Mouse (Mus musculus): ENCODE measurements around the gene Olfr105-ps. TPM values are rescaled to one million over a fixed set of nuclear protein-coding genes. Genes with fewer than 3 reads are reported as not detected.

Gene Olfr105-ps
- polyA plus RNA-seq (2015; fragmentation: Nextera tagmentation; extraction: Ambion mirVana): not detected in 2 replicates

GRCm38 (mm10) chr17:37378733-37379132, at the start of gene Olfr105-ps:
Olfr105-ps (plus strand) TSS chr17:37379033.
- H3K4me1 ChIP-seq (ENCODE audit: control insufficient read depth, insufficient read depth, low read depth, low read length): no peaks in the 10 kb centered on the region
- no peaks in the 10 kb centered on the region for H3K36me3 ChIP-seq (ENCODE audit: control insufficient read depth, insufficient read depth, low read length)
- no peak within 1 kb of the TSS for H3K4me2 ChIP-seq (ENCODE audit: low read length)
- H3K27ac ChIP-seq (ENCODE audit: low read depth, low read length): no peak within 1 kb of the TSS
- ATAC-seq: no peak
- no peak within 1 kb of the TSS for H3K4me3 ChIP-seq (ENCODE audit: low read length)
- no peak within 1 kb of the TSS for H3K9ac ChIP-seq (ENCODE audit: low read depth, low read length)
- no peaks in the 10 kb centered on the region for H3K27me3 ChIP-seq (replicated peaks; ENCODE audit: control insufficient read depth, insufficient read depth, low read length)
- no peaks in the 10 kb centered on the region for H3K9me3 ChIP-seq (ENCODE audit: control insufficient read depth, low read length)

- H3K4me2 ChIP-seq (ENCODE audit: low read length): no peak within 1 kb of the TSS
- no peak within 1 kb of the TSS for H3K4me3 ChIP-seq (ENCODE audit: low read length)
- H3K4me1 ChIP-seq (ENCODE audit: control insufficient read depth, insufficient read depth, low read depth, low read length): no peaks in the 10 kb centered on the region
- H3K9me3 ChIP-seq (ENCODE audit: control insufficient read depth, low read length): no peaks in the 10 kb centered on the region
- H3K27me3 ChIP-seq (replicated peaks; ENCODE audit: control insufficient read depth, insufficient read depth, low read length): no peaks in the 10 kb centered on the region
- no peak for ATAC-seq
- 93% methylated on average over 2 of the region's 2 CpGs for WGBS
- H3K9ac ChIP-seq (ENCODE audit: low read depth, low read length): no peak within 1 kb of the TSS
- no peaks in the 10 kb centered on the region for H3K36me3 ChIP-seq (ENCODE audit: control insufficient read depth, insufficient read depth, low read length)
- H3K27ac ChIP-seq (ENCODE audit: low read depth, low read length): no peak within 1 kb of the TSS
These were observed 39.2 kb upstream of the Olfr105-ps start, which contains the start of gene Olfr103 for GRCm38 (mm10) chr17:37339598-37339997. Olfr103 (minus strand) TSS chr17:37339698.

- Histone ChIP-seq H3K4me1 (ENCODE audit: control insufficient read depth, insufficient read depth, low read depth, low read length) (no peaks in the 10 kb centered on the region), H3K27me3 (replicated peaks; ENCODE audit: control insufficient read depth, insufficient read depth, low read length) (no peaks in the 10 kb centered on the region), H3K36me3 (ENCODE audit: control insufficient read depth, insufficient read depth, low read length) (no peaks in the 10 kb centered on the region), H3K4me3 (ENCODE audit: low read length) (no peak within 1 kb of the TSS), H3K9me3 (ENCODE audit: control insufficient read depth, low read length) (no peaks in the 10 kb centered on the region), H3K4me2 (ENCODE audit: low read length) (no peak within 1 kb of the TSS), H3K27ac (ENCODE audit: low read depth, low read length) (no peak within 1 kb of the TSS), H3K9ac (ENCODE audit: low read depth, low read length) (no peak within 1 kb of the TSS)
- no peak for ATAC-seq
These were observed 19.6 kb upstream of the Olfr105-ps start, which contains the start of gene Olfr104-ps for GRCm38 (mm10) chr17:37359282-37359681. Olfr104-ps (plus strand) TSS chr17:37359582.

- Histone ChIP-seq H3K27me3 (replicated peaks; ENCODE audit: control insufficient read depth, insufficient read depth, low read length) (no peaks in the 10 kb centered on the region), H3K36me3 (ENCODE audit: control insufficient read depth, insufficient read depth, low read length) (no peaks in the 10 kb centered on the region), H3K9ac (ENCODE audit: low read depth, low read length) (no peak within 1 kb of the TSS), H3K4me3 (ENCODE audit: low read length) (no peak within 1 kb of the TSS), H3K9me3 (ENCODE audit: control insufficient read depth, low read length) (no peaks in the 10 kb centered on the region), H3K27ac (ENCODE audit: low read depth, low read length) (no peak within 1 kb of the TSS), H3K4me2 (ENCODE audit: low read length) (no peak within 1 kb of the TSS), H3K4me1 (ENCODE audit: control insufficient read depth, insufficient read depth, low read depth, low read length) (no peaks in the 10 kb centered on the region)
- ATAC-seq: no peak
- 77% methylated on average over 1 of the region's 1 CpGs for WGBS
These were observed 11.3 kb downstream of the Olfr105-ps start, which contains the start of gene Olfr106-ps for GRCm38 (mm10) chr17:37390093-37390492. Olfr106-ps (plus strand) TSS chr17:37390393.

- Histone ChIP-seq H3K9ac (ENCODE audit: low read depth, low read length) (no peak within 1 kb of the TSS), H3K4me2 (ENCODE audit: low read length) (no peak within 1 kb of the TSS), H3K9me3 (ENCODE audit: control insufficient read depth, low read length) (no peaks in the 10 kb centered on the region), H3K27me3 (replicated peaks; ENCODE audit: control insufficient read depth, insufficient read depth, low read length) (no peaks in the 10 kb centered on the region), H3K36me3 (ENCODE audit: control insufficient read depth, insufficient read depth, low read length) (no peaks in the 10 kb centered on the region), H3K4me3 (ENCODE audit: low read length) (no peak within 1 kb of the TSS), H3K4me1 (ENCODE audit: control insufficient read depth, insufficient read depth, low read depth, low read length) (no peaks in the 10 kb centered on the region), H3K27ac (ENCODE audit: low read depth, low read length) (no peak within 1 kb of the TSS)
- 83% methylated on average over 3 of the region's 3 CpGs for WGBS
- no peak for ATAC-seq
These were observed 20.1 kb downstream of the Olfr105-ps start, which contains the start of gene Olfr107 for GRCm38 (mm10) chr17:37398926-37399325. Olfr107 (plus strand) TSS chr17:37399226.

- no peak overlapping the region for H3K4me2 ChIP-seq (ENCODE audit: low read length)
- no peaks in the 10 kb centered on the region for H3K27me3 ChIP-seq (replicated peaks; ENCODE audit: control insufficient read depth, insufficient read depth, low read length)
- H3K4me1 ChIP-seq (ENCODE audit: control insufficient read depth, insufficient read depth, low read depth, low read length): no peaks in the 10 kb centered on the region
- no peak overlapping the region for H3K9ac ChIP-seq (ENCODE audit: low read depth, low read length)
- 0 out of 2 replicates have a peak, but pooled peaks cover 3% of the 10 kb centered on the region for H3K9me3 ChIP-seq (ENCODE audit: control insufficient read depth, low read length)
- H3K4me3 ChIP-seq (ENCODE audit: low read length): no peak overlapping the region
- no peaks in the 10 kb centered on the region for H3K36me3 ChIP-seq (ENCODE audit: control insufficient read depth, insufficient read depth, low read length)
- no peak overlapping the region for H3K27ac ChIP-seq (ENCODE audit: low read depth, low read length)
- no peak for ATAC-seq
These were observed 34.5 kb downstream of the Olfr105-ps start for GRCm38 (mm10) chr17:37413380-37413779.

Other genes with a start within 250 kb of the Olfr105-ps start
- not detected in 2 replicates for gene Olfr93, start 217.5 kb upstream of the Olfr105-ps start, polyA plus RNA-seq (2015; fragmentation: Nextera tagmentation; extraction: Ambion mirVana)
- gene Ubd, start 185.1 kb upstream of the Olfr105-ps start, polyA plus RNA-seq (2015; fragmentation: Nextera tagmentation; extraction: Ambion mirVana): not detected in 2 replicates
- gene Olfr94, start 178.0 kb upstream of the Olfr105-ps start, polyA plus RNA-seq (2015; fragmentation: Nextera tagmentation; extraction: Ambion mirVana): 0.20 TPM in 1 of 2 replicates, not detected in the other
- gene Olfr95, start 165.9 kb upstream of the Olfr105-ps start, polyA plus RNA-seq (2015; fragmentation: Nextera tagmentation; extraction: Ambion mirVana): not detected in 2 replicates
- gene Olfr96, start 158.9 kb upstream of the Olfr105-ps start, polyA plus RNA-seq (2015; fragmentation: Nextera tagmentation; extraction: Ambion mirVana): not detected in 2 replicates
- gene Olfr97, start 141.7 kb upstream of the Olfr105-ps start, polyA plus RNA-seq (2015; fragmentation: Nextera tagmentation; extraction: Ambion mirVana): not detected in 2 replicates
- gene Olfr98, start 115.3 kb upstream of the Olfr105-ps start, polyA plus RNA-seq (2015; fragmentation: Nextera tagmentation; extraction: Ambion mirVana): not detected in 2 replicates
- gene H2-M3, start 108.8 kb upstream of the Olfr105-ps start, polyA plus RNA-seq (2015; fragmentation: Nextera tagmentation; extraction: Ambion mirVana): 1.5 and 1.6 TPM in 2 replicates
- gene Olfr99, start 95.6 kb upstream of the Olfr105-ps start, polyA plus RNA-seq (2015; fragmentation: Nextera tagmentation; extraction: Ambion mirVana): not detected in 2 replicates
- not detected in 2 replicates for gene Olfr101, start 74.7 kb upstream of the Olfr105-ps start, polyA plus RNA-seq (2015; fragmentation: Nextera tagmentation; extraction: Ambion mirVana)
- gene Olfr102, start 62.0 kb upstream of the Olfr105-ps start, polyA plus RNA-seq (2015; fragmentation: Nextera tagmentation; extraction: Ambion mirVana): not detected in 2 replicates
- gene Olfr103, start 39.3 kb upstream of the Olfr105-ps start, polyA plus RNA-seq (2015; fragmentation: Nextera tagmentation; extraction: Ambion mirVana): not detected in 2 replicates
- gene Olfr104-ps, start 19.5 kb upstream of the Olfr105-ps start, polyA plus RNA-seq (2015; fragmentation: Nextera tagmentation; extraction: Ambion mirVana): not detected in 2 replicates
- not detected in 2 replicates for gene Olfr106-ps, start 11.4 kb downstream of the Olfr105-ps start, polyA plus RNA-seq (2015; fragmentation: Nextera tagmentation; extraction: Ambion mirVana)
- not detected in 2 replicates for gene Olfr107, start 20.2 kb downstream of the Olfr105-ps start, polyA plus RNA-seq (2015; fragmentation: Nextera tagmentation; extraction: Ambion mirVana)
- not detected in 2 replicates for gene Olfr108, start 66.4 kb downstream of the Olfr105-ps start, polyA plus RNA-seq (2015; fragmentation: Nextera tagmentation; extraction: Ambion mirVana)
- not detected in 2 replicates for gene Olfr109, start 79.9 kb downstream of the Olfr105-ps start, polyA plus RNA-seq (2015; fragmentation: Nextera tagmentation; extraction: Ambion mirVana)
- gene H2-M2, start 104.5 kb downstream of the Olfr105-ps start, polyA plus RNA-seq (2015; fragmentation: Nextera tagmentation; extraction: Ambion mirVana): not detected in 2 replicates
- not detected in 2 replicates for gene Olfr110, start 113.4 kb downstream of the Olfr105-ps start, polyA plus RNA-seq (2015; fragmentation: Nextera tagmentation; extraction: Ambion mirVana)
- gene Olfr111, start 129.0 kb downstream of the Olfr105-ps start, polyA plus RNA-seq (2015; fragmentation: Nextera tagmentation; extraction: Ambion mirVana): not detected in 2 replicates
- gene Olfr112, start 190.4 kb downstream of the Olfr105-ps start, polyA plus RNA-seq (2015; fragmentation: Nextera tagmentation; extraction: Ambion mirVana): not detected in 2 replicates
- gene Olfr113, start 198.6 kb downstream of the Olfr105-ps start, polyA plus RNA-seq (2015; fragmentation: Nextera tagmentation; extraction: Ambion mirVana): not detected in 2 replicates
- not detected in 2 replicates for gene Olfr114, start 213.7 kb downstream of the Olfr105-ps start, polyA plus RNA-seq (2015; fragmentation: Nextera tagmentation; extraction: Ambion mirVana)
- gene Olfr115, start 248.1 kb downstream of the Olfr105-ps start, polyA plus RNA-seq (2015; fragmentation: Nextera tagmentation; extraction: Ambion mirVana): not detected in 2 replicates
- not detected in 2 replicates for gene Olfr116, start 248.2 kb downstream of the Olfr105-ps start, polyA plus RNA-seq (2015; fragmentation: Nextera tagmentation; extraction: Ambion mirVana)